Mouse (Mus musculus) testis, postnatal 10 days (tissue): ENCODE data around the gene Clasp1.

Experiments
- DNase-seq: peaks from one replicate; pipeline ENCODE4 v3.0.0; 2021; ENCODE audit warnings: low spot score

The Clasp1 gene

GRCm38 (mm10) chr1:118660880-118661465 is 272.1 kb downstream of the Clasp1 start:
- DNase-seq, result no peak
